Mouse (Mus musculus) erythroblast, embryonic 14.5 days (primary cell): Measurements from ENCODE around the gene Cstb.

Source experiments
- GATA1 ChIP-seq: IDR thresholded peaks from 2 replicates; pipeline ENCODE4 v1.6.1; 2012; ENCODE audit warnings: low read length, inconsistent platforms, mixed read lengths
- TAL1 ChIP-seq: IDR thresholded peaks from 3 replicates; pipeline ENCODE4 v1.6.1; 2012; ENCODE audit warnings: low read length, inconsistent platforms, mixed read lengths

GRCm38 (mm10) chr10:78464792-78465207 is 39.3 kb downstream of the Cstb start, which contains the start of gene Pdxk:
- no peak for TF ChIP-seq TAL1
- no peak for TF ChIP-seq GATA1
